Mouse (Mus musculus): ENCODE measurements at regions not wholly inside any gene's neighbourhood (a gene's known extent, or its start where the extent isn't known, plus 50 kb on each side); places are given as distances from the start of the nearest gene placed in this dataset.

DNA sequence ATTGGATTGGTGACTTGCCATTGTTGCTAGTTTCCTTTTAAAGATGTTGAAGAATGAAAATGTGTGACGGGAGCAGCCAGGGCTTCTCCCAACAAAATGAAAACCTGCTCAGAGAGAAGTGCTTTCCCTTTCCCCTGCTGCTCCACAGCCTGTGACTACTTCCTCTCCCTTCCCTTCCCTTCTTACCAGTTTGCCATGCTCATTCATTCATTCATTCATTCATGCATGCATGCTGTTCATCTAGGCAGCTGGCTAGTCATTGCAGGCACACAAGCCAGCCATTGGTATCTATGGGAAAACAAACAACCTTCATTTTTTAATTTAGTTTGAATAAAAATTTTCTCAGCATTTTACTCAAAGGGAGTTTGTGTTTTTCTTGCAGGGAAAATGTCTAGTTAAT, 116.3 kb downstream of the Zfp706 start:
- no peaks in the 10 kb centered on the region for H3K27me3 ChIP-seq (ENCODE audit: control insufficient read depth, insufficient read depth, low read length)
- 82% methylated on average over 1 of the region's 1 CpGs for WGBS
- H3K36me3 ChIP-seq (ENCODE audit: control insufficient read depth, insufficient read depth, low read length): no peaks in the 10 kb centered on the region
- no peak overlapping the region for H3K27ac ChIP-seq (ENCODE audit: insufficient read depth, low read depth, low read length)
- no peak overlapping the region for H3K4me3 ChIP-seq (ENCODE audit: low read depth, low read length)
- TF ChIP-seq POLR2A (IDR thresholded peaks at IDR 0.05; ENCODE audit: low read depth, low read length) (no peak), CTCF (IDR thresholded peaks at IDR 0.05; ENCODE audit: extremely low read depth, insufficient read length, insufficient replicate concordance, low read depth, low read length) (no peak)
- H3K4me1 ChIP-seq (ENCODE audit: control insufficient read depth, insufficient read depth, insufficient read length, low read length): peaks cover 12% of the 10 kb centered on the region; the same call in 1 of the 2 replicates

DNA sequence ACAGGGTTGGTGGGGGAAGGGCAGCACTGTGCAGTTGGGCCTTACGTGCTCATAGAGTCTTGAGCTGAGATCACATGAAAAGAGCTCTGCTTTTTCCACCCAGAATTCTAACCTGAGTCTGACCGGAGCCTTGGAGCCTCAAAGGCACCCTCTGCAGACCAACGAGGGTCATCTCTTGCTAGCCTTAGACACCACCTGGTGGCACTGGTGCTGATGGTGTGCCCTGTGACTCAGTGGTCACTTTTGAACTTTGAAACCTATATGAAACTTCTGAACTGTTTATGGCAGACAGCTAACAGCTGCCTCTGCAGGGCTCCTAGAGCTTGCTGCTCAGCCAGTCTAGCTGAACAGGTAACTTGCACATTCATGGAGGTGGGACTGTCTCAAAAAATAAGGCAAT, 118.5 kb downstream of the Zfp706 start:
- TF ChIP-seq CTCF (IDR thresholded peaks at IDR 0.05; ENCODE audit: extremely low read depth, insufficient read length, insufficient replicate concordance, low read depth, low read length) (peak; percentile 59; the same call in 1 of the 2 replicates), POLR2A (IDR thresholded peaks at IDR 0.05; ENCODE audit: low read depth, low read length) (no peak)
- Histone ChIP-seq H3K36me3 (ENCODE audit: control insufficient read depth, insufficient read depth, low read length) (no peaks in the 10 kb centered on the region), H3K27me3 (ENCODE audit: control insufficient read depth, insufficient read depth, low read length) (no peaks in the 10 kb centered on the region), H3K4me1 (ENCODE audit: control insufficient read depth, insufficient read depth, insufficient read length, low read length) (peaks cover 26% of the 10 kb centered on the region), H3K27ac (ENCODE audit: insufficient read depth, low read depth, low read length) (peak overlapping the region; percentile 23; the same call in 1 of the 2 replicates), H3K4me3 (ENCODE audit: low read depth, low read length) (no peak overlapping the region)
- WGBS: 64% methylated on average over 3 of the region's 3 CpGs

DNA sequence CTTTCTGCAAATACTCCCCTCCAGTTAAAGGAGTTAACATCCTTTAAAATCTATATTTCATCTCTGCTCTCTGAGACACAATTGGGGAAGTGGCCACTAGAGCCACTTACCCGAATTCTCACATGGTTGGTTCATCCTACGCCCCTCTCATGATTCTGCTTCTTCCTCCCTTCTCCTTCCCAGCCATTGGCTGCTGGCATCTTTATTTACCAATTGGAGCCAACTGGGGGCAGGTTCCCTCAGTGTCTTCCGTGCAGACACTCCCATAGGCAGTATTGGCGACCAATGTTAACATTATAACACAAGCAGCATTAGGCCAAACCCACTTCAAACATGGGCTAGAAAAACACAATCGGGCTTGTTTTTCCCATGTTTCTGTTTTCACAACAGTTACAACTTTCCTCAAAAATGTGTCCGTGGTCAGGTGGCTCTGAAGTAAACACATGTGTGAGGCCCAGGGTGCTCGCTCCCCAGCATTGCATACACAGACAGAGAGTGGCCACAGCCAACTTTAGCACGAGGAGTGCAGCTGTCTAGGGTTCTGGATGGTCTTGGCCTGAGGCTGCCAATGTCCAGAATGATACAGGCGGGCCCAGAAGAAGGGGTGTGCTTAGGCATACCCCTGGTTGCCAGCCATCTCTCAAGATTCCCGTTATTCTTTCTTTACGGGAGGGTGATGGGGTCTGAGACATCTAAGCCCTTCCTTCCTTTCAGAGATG, 119.1 kb downstream of the Zfp706 start:
- peaks cover 29% of the 10 kb centered on the region for H3K4me1 ChIP-seq (ENCODE audit: control insufficient read depth, insufficient read depth, insufficient read length, low read length)
- H3K4me3 ChIP-seq (ENCODE audit: low read depth, low read length): no peak overlapping the region
- H3K27ac ChIP-seq (ENCODE audit: insufficient read depth, low read depth, low read length): peak overlapping the region; percentile 23; the same call in 1 of the 2 replicates
- no peaks in the 10 kb centered on the region for H3K36me3 ChIP-seq (ENCODE audit: control insufficient read depth, insufficient read depth, low read length)
- H3K27me3 ChIP-seq (ENCODE audit: control insufficient read depth, insufficient read depth, low read length): no peaks in the 10 kb centered on the region
- TF ChIP-seq POLR2A (IDR thresholded peaks at IDR 0.05; ENCODE audit: low read depth, low read length): no peak
- TF ChIP-seq CTCF (IDR thresholded peaks at IDR 0.05; ENCODE audit: extremely low read depth, insufficient read length, insufficient replicate concordance, low read depth, low read length): no peak
- WGBS: 77% methylated on average over 11 of the region's 11 CpGs

DNA sequence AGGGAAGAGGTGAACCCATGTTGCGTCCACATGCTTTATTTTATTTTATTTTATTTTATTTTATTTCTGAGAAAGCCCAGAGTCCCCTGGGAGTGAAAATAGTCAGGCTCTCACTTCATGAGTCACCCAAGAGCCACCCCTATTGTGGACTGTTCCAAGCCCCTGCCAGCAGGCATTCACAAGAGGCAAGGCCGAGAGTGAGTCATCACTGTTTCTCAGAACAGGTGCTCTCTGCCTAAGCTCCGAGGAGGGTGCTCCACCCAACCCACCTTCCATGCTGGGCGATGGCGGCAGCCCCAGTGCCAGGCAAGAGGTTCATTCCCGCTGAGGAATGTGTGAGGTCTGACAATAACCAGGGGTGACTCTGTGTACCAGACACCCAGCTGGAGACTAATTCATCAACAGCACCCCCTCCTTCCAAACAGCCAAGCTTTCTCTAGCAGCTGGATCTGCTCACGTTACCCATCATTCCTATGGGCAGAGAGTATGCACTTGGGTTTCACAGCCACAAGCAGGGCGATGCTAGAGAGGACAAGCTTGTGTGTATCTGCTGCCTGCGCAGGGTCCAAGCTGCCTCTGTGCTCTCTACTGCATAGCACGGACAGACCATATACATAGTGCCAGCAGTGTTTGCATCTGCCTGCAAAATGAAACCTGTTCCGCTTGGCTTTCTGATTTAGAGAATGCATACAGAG, 122.8 kb downstream of the Zfp706 start:
- peaks cover 44% of the 10 kb centered on the region for H3K4me1 ChIP-seq (ENCODE audit: control insufficient read depth, insufficient read depth, insufficient read length, low read length)
- H3K27me3 ChIP-seq (ENCODE audit: control insufficient read depth, insufficient read depth, low read length): no peaks in the 10 kb centered on the region
- H3K36me3 ChIP-seq (ENCODE audit: control insufficient read depth, insufficient read depth, low read length): no peaks in the 10 kb centered on the region
- H3K27ac ChIP-seq (ENCODE audit: insufficient read depth, low read depth, low read length): peak overlapping the region; percentile 45
- 50% methylated on average over 11 of the region's 11 CpGs for WGBS
- TF ChIP-seq CTCF (IDR thresholded peaks at IDR 0.05; ENCODE audit: extremely low read depth, insufficient read length, insufficient replicate concordance, low read depth, low read length): no peak
- no peak overlapping the region for H3K4me3 ChIP-seq (ENCODE audit: low read depth, low read length)

DNA sequence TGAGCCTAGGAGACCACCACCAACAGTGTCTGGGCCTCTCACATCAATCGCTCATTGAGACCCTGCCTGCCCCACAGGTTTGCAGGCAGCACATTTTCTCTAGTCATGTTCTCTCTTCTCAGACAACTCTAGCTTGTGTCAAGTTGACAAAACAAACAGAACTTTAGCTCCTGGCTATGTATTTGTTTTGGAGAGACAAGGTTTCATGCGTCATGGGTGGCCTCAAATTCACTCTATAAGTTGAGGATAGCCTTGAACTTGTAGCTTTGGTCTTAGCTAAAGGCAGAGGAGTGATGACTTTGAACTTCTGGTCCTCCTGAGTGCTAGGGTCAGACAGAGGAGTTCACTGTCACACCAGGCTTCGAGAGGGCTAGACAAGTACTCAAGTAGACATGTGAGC, 123.5 kb downstream of the Zfp706 start:
- H3K27me3 ChIP-seq (ENCODE audit: control insufficient read depth, insufficient read depth, low read length): no peaks in the 10 kb centered on the region
- TF ChIP-seq CTCF (IDR thresholded peaks at IDR 0.05; ENCODE audit: extremely low read depth, insufficient read length, insufficient replicate concordance, low read depth, low read length) (no peak), POLR2A (IDR thresholded peaks at IDR 0.05; ENCODE audit: low read depth, low read length) (no peak)
- H3K4me1 ChIP-seq (ENCODE audit: control insufficient read depth, insufficient read depth, insufficient read length, low read length): peaks cover 52% of the 10 kb centered on the region
- peak overlapping the region; percentile 92 for H3K27ac ChIP-seq (ENCODE audit: insufficient read depth, low read depth, low read length)
- 92% methylated on average over 3 of the region's 3 CpGs for WGBS
- H3K36me3 ChIP-seq (ENCODE audit: control insufficient read depth, insufficient read depth, low read length): no peaks in the 10 kb centered on the region
- no peak overlapping the region for H3K4me3 ChIP-seq (ENCODE audit: low read depth, low read length)

DNA sequence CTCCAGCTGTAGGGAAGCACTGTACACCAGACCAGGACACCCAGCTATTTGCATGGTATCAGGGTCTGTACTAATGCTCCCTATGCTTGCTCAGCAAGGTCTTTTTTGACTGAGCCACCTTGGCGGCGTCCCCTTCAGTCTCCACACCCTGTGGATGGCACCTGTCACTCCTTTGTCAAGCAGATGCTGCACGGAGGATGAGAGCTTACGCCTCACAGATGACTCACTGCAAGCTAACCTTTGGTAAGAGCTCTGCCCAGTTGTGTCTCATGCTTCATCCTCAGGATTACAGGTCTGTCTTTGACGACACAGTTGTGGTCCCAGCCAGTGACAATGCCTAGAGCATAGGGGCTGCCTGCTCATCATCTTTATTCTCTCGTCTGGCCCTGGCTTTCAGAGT, 124.4 kb downstream of the Zfp706 start:
- Histone ChIP-seq H3K4me3 (ENCODE audit: low read depth, low read length) (peak overlapping the region; percentile 18; the same call in 1 of the 2 replicates), H3K27me3 (ENCODE audit: control insufficient read depth, insufficient read depth, low read length) (no peaks in the 10 kb centered on the region), H3K27ac (ENCODE audit: insufficient read depth, low read depth, low read length) (peak overlapping the region; percentile 92), H3K4me1 (ENCODE audit: control insufficient read depth, insufficient read depth, insufficient read length, low read length) (peaks cover 54% of the 10 kb centered on the region), H3K36me3 (ENCODE audit: control insufficient read depth, insufficient read depth, low read length) (no peaks in the 10 kb centered on the region)
- WGBS: 48% methylated on average over 6 of the region's 6 CpGs
- TF ChIP-seq POLR2A (IDR thresholded peaks at IDR 0.05; ENCODE audit: low read depth, low read length): peak; percentile 12; the same call in 1 of the 2 replicates
- no peak for TF ChIP-seq CTCF (IDR thresholded peaks at IDR 0.05; ENCODE audit: extremely low read depth, insufficient read length, insufficient replicate concordance, low read depth, low read length)

DNA sequence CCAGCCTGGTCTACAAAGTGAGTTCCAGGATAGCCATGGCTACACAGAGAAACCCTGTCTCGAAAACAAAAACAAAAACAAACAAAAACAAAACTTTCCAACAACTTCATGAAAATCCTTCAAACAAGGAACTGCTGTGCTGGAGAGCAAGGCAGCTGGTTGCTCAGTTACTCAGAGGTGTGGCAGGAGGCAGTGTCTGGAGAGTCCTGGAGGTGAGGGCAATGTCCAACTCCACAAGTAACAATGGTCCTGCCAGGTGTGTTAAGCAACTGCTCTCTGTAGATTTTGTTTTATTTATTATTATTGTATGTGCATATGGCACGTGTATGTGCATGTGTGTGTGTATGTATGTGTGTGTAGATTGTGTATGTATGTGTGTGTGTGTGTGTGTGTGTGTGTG, 126.0 kb downstream of the Zfp706 start:
- Histone ChIP-seq H3K27me3 (ENCODE audit: control insufficient read depth, insufficient read depth, low read length) (no peaks in the 10 kb centered on the region), H3K27ac (ENCODE audit: insufficient read depth, low read depth, low read length) (peak overlapping the region; percentile 98), H3K4me1 (ENCODE audit: control insufficient read depth, insufficient read depth, insufficient read length, low read length) (peaks cover 57% of the 10 kb centered on the region), H3K4me3 (ENCODE audit: low read depth, low read length) (no peak overlapping the region), H3K36me3 (ENCODE audit: control insufficient read depth, insufficient read depth, low read length) (no peaks in the 10 kb centered on the region)
- 24% methylated on average over 2 of the region's 2 CpGs for WGBS
- no peak for TF ChIP-seq CTCF (IDR thresholded peaks at IDR 0.05; ENCODE audit: extremely low read depth, insufficient read length, insufficient replicate concordance, low read depth, low read length)
- peak; percentile 18; the same call in 1 of the 2 replicates for TF ChIP-seq POLR2A (IDR thresholded peaks at IDR 0.05; ENCODE audit: low read depth, low read length)
